Mouse (Mus musculus) lung, postnatal 14 days (tissue): ENCODE measurements around the gene Drg2.

Experiments used
- DNase-seq: peaks from one replicate; pipeline ENCODE4 v3.0.0; 2021

Drg2 gene

GRCm38 (mm10) chr11:60470743-60471142, 16.4 kb downstream of the Drg2 start:
- DNase-seq: no peak

GRCm38 (mm10) chr11:60474534-60474933, 20.1 kb downstream of the Drg2 start:
- DNase-seq: no peak

- no peak for DNase-seq
These were observed 21.4 kb downstream of the Drg2 start for GRCm38 (mm10) chr11:60475668-60476362.

GRCm38 (mm10) chr11:60478121-60478520, 23.7 kb downstream of the Drg2 start:
- DNase-seq: peak; percentile 62

- DNase-seq: no peak
These were observed 31.9 kb downstream of the Drg2 start for GRCm38 (mm10) chr11:60486267-60486666.

GRCm38 (mm10) chr11:60492726-60493125, 38.3 kb downstream of the Drg2 start:
- no peak for DNase-seq

- DNase-seq: no peak
These were observed 41.3 kb downstream of the Drg2 start for GRCm38 (mm10) chr11:60495692-60496091.

- DNase-seq: no peak
These were observed 52.9 kb downstream of the Drg2 start for GRCm38 (mm10) chr11:60507281-60507680.

- DNase-seq: no peak
These were observed 54.6 kb downstream of the Drg2 start for GRCm38 (mm10) chr11:60508950-60509349.

- DNase-seq: peak; percentile 6
These were observed 55.1 kb downstream of the Drg2 start for GRCm38 (mm10) chr11:60509500-60509899.

GRCm38 (mm10) chr11:60511893-60512292, 57.5 kb downstream of the Drg2 start:
- no peak for DNase-seq

GRCm38 (mm10) chr11:60512520-60512919, 58.1 kb downstream of the Drg2 start:
- no peak for DNase-seq

- peak; percentile 19 for DNase-seq
These were observed 60.5 kb downstream of the Drg2 start for GRCm38 (mm10) chr11:60514941-60515340.

GRCm38 (mm10) chr11:60518305-60518704, 63.9 kb downstream of the Drg2 start:
- no peak for DNase-seq
